Mouse (Mus musculus) Patski (cell line): ENCODE data around the gene Trp53. TPM values are rescaled to one million over a fixed set of nuclear protein-coding genes. Genes with fewer than 3 reads are reported as not detected.

Experiments used
- ATAC-seq: fragments of 100-300 bp; one replicate; pipeline ENCODE4 v1.8.0; 2021
- CTCF ChIA-PET: fragments of 350-600 bp; sonication (Branson Sonifier 250); formaldehyde crosslinking; loops from one replicate; lab custom pipeline; 2022; ENCODE audit warnings: inconsistent platforms; lab: Charles Lee
- POLR2A ChIA-PET: fragments of 350-600 bp; sonication (Branson Sonifier 250); formaldehyde crosslinking; loops from one replicate; lab custom pipeline; 2022; ENCODE audit warnings: antibody characterized with exemption, inconsistent platforms; lab: Charles Lee
- DNase-seq: peaks from one replicate; pipeline ENCODE4 v3.0.0-alpha.2; 2011; ENCODE audit warnings: low read depth, low spot score
- H3K27me3 ChIP-seq: fragments of 371-371 bp; one replicate; pipeline ENCODE4 v1.5.1; 2021
- CTCF ChIP-seq: fragments of 100-300 bp; IDR thresholded peaks from one replicate; pipeline ENCODE4 v1.5.1; 2021
- in situ Hi-C: fragments of 300-500 bp; cut with MboI; formaldehyde crosslinking; loops from 3 replicates; pipeline ENCODE4 v1.11.1; 2018; ENCODE audit warnings: low pct_unique_long_range_greater_than_20kb, mixed read lengths
- polyA plus RNA-seq: library from polyadenylated mRNA; unstranded; gene quantifications from one replicate; pipeline ENCODE4 v1.2.3, GENCODE M21; 2021

Trp53 gene
- polyA plus RNA-seq, 1 experiment from 2014 or later: 92.8 TPM

GRCm38 (mm10) chr11:69560896-69561854 is 19.0 kb upstream of the Trp53 start:
- DNase-seq: no peak
- CTCF ChIA-PET: interaction anchor here (1.2 kb wide), 1 partner anchor 14 kb away, joined by 3 read pairs; no protein-coding TSS in a partner anchor
- TF ChIP-seq CTCF: no peak
- POLR2A ChIA-PET: interaction anchor here (0.6 kb wide), 1 partner anchor 22 kb away, joined by 4 read pairs; no protein-coding TSS in a partner anchor
- H3K27me3 ChIP-seq: no peaks in the 10 kb centered on the region
- in situ Hi-C loops: no loop called here
- no peak for ATAC-seq

- H3K27me3 ChIP-seq: no peaks in the 10 kb centered on the region
- no peak for TF ChIP-seq CTCF
- ATAC-seq: no peak
- CTCF ChIA-PET: no interaction called here
- POLR2A ChIA-PET: no interaction called here
- DNase-seq: no peak
- in situ Hi-C loops: no loop called here
These were observed 16.8 kb upstream of the Trp53 start for GRCm38 (mm10) chr11:69563373-69563772.

DNA sequence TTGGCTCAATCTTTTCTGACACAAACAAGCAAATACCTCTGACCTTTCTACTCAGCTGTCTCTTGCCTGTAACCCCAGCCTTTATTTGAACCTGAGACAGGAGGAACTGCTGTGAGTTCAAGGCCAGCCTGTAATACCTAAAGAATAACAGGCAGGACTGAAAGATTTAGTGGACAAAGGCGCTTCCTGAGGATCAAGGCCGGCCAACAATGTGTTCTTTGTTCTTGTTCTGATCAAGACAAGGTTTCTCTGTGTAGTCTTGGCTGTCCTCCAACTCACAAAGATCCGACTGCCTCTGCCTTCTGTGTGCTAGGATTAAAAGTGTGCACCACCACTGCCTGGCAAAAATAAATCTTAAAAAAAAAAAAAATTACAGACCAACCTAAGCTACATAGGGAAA is 15.8 kb upstream of the Trp53 start:
- no peak for TF ChIP-seq CTCF
- ChIA-PET POLR2A (no interaction called here), CTCF (no interaction called here)
- ATAC-seq: no peak
- in situ Hi-C loops: no loop called here
- H3K27me3 ChIP-seq: no peaks in the 10 kb centered on the region
- no peak for DNase-seq

DNA sequence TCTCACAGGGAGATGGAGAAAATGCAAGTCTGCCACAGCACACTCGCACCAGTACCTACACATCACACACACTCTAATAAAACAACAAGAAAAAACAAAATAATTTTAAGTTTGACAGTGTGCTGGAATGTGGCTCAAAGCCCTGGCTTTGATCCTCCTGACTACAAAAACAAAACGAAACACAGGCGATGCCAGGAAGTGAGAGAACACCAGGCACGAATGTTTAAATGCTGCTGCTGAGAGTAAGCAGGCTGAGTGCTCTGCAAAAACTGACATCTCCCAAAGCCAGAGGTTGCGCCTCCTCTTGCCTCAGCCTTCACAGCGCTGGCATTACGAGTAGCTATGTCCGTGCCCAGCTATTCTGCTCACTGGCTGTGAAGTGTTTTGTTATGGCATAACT is 15.0 kb upstream of the Trp53 start:
- TF ChIP-seq CTCF: no peak
- ChIA-PET CTCF (no interaction called here), POLR2A (no interaction called here)
- DNase-seq: no peak
- in situ Hi-C loops: loop anchor here (5.0 kb wide), 1 partner anchor 92 kb away; the partner anchor contains the start of gene Sox15
- no peaks in the 10 kb centered on the region for H3K27me3 ChIP-seq
- ATAC-seq: no peak

DNA sequence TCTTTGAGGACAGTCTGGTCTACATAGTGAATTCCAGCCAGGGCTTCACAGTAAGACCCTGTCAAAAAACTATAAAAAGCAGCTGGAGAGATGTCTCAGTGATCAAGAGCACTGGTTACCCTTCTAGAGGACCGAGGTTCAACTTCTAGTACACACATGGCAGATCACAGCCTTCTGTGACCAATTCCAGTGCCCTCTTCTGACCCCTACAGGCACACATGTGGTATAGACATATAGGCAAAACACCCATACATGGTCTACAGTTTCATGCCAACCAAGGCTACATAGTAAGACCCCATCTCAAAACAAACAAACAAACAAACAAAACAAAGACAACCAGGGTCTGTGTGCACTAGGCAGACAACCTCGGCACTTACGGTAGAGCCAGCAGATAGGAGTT is 4.9 kb upstream of the Trp53 start:
- H3K27me3 ChIP-seq: no peaks in the 10 kb centered on the region
- peak; percentile 63 for TF ChIP-seq CTCF
- in situ Hi-C loops: no loop called here
- no peak for ATAC-seq
- ChIA-PET CTCF (no interaction called here), POLR2A (no interaction called here)
- DNase-seq: no peak

DNA sequence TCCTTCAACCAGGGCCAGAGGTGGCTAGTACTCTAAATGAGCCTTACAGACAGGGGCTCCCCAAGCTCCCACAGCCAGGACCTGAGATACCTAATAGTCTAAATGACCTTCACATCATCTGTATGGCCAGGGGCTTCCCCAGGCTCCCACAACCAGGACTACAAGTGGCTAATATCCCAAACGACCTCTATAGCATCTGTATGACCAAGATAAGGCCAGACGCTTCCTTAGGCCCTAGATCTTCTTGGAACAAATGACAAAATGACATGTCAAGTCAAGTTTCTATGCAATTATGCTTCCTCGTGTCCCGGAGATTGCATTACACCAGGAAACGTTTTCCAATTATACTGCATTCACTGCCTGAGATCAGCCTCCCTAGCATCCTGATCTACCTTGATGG is 3.9 kb upstream of the Trp53 start:
- DNase-seq (no peak), ATAC-seq (no peak)
- no peak for TF ChIP-seq CTCF
- ChIA-PET POLR2A (no interaction called here), CTCF (no interaction called here)
- no peaks in the 10 kb centered on the region for H3K27me3 ChIP-seq
- in situ Hi-C loops: no loop called here

DNA sequence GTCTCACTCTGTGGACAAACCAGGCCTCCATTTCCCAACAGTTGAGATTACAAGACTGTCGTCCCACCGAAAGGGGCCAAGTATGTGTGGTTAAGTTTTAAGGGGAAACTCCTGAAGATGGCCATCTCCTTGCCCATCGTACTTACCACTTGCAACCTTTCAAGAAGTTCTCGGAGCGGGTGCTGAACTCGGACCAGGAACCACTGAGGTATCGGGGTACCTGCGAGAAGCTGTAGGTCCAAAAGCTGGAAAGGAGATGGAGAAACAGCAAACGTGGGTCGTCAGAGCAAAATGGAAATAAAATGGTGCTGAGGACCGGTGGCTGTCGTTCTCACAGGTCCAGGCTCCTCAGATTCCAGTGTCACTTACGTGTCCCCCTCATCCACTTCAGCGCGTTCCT is 1.9 kb upstream of the Trp53 start:
- no peak for TF ChIP-seq CTCF
- ATAC-seq (no peak), DNase-seq (no peak)
- no peaks in the 10 kb centered on the region for H3K27me3 ChIP-seq
- ChIA-PET POLR2A (no interaction called here), CTCF (interaction anchor here (1.4 to 1.6 kb wide), 2 partner anchors 65 to 253 kb away, joined by 3 to 4 read pairs; partner anchors contain the start of gene Kcnab3)
- in situ Hi-C loops: no loop called here

DNA sequence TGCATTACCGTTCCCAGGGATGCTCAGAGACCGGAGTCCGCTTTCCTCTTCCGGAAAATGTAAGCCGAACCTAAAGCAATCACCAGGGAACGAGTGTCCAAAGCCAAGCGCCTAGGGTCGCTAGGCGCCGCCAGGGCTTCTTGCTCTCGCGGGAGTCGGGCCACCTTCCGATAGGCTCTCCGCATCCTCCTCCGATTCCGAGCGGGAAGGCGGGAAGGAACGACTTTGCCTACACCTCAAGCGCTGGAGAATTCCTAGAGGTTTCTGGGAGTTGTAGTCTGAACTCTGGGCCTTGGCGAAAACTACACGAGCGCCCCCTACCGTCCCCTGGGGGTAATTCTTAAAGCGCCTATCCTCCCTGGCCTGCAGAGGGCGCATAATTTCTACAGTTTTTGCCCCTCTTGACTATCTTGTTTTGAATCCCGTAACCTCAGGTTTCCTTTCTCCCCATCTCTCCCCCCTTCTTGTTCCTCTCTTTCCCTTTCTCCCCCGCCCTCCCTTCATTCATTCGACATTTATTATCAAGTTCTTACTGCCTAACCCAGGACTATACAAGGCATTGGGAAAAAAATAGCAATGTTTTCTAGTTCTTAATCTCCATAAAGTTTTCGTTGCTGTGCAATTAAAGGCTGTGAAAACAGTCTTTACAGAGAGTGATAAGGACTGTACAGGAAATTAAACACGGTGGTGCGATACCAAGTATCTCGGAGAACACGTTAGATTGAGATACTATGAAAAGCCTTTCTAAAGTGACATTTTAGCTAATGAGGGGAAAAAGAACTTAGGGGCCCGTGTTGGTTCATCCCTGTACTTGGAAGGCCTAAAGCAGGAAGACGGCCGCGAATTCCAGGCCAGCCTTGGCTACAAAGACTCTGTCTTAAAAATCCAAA is 786 bp upstream of the Trp53 start:
- peak; percentile 99 for TF ChIP-seq CTCF

GRCm38 (mm10) chr11:69580572-69581146 is 500 bp downstream of the Trp53 start:
- POLR2A ChIA-PET: interaction anchor here (0.5 to 1.2 kb wide), 3 partner anchors 9 to 59 kb away, joined by 3 to 4 read pairs (median 3); no protein-coding TSS in a partner anchor
- CTCF ChIA-PET: interaction anchor here (1.0 to 1.6 kb wide), 3 partner anchors 20 to 36 kb away, joined by 3 to 7 read pairs (median 3); no protein-coding TSS in a partner anchor
- in situ Hi-C loops: loop anchor here (5.0 kb wide), 1 partner anchor 42 kb away; the partner anchor contains the start of gene Sat2

More for the DNA sequence above, 786 bp upstream of the Trp53 start:
- ChIA-PET CTCF (interaction anchor here (0.7 to 1.6 kb wide), 6 partner anchors 18 to 254 kb away, joined by 3 to 7 read pairs (median 3); partner anchors contain the start of gene Kcnab3), POLR2A (interaction anchor here (0.5 to 1.2 kb wide), 3 partner anchors 17 to 33 kb away, joined by 3 to 7 read pairs (median 5); no protein-coding TSS in a partner anchor)
- ATAC-seq (peak; percentile 85), DNase-seq (peak; percentile 73)
- in situ Hi-C loops: loop anchor here (5.0 kb wide), 1 partner anchor 43 kb away; the partner anchor contains the start of gene Sat2
- H3K27me3 ChIP-seq: no peaks in the 10 kb centered on the region

More at GRCm38 (mm10) chr11:69580572-69581146, 500 bp downstream of the Trp53 start:
- H3K27me3 ChIP-seq: no peaks in the 10 kb centered on the region
- no peak for TF ChIP-seq CTCF
- no peak for DNase-seq
- no peak for ATAC-seq
